Mouse (Mus musculus): ENCODE results near the gene Ahcyl1. TPM values are rescaled to one million over a fixed set of nuclear protein-coding genes. Genes with fewer than 3 reads are reported as not detected.

Ahcyl1 gene
- polyA plus RNA-seq, 1 experiment: 48.2 TPM

GRCm38 (mm10) chr3:107670500-107670899, 25.9 kb downstream of the Ahcyl1 start:
- Histone ChIP-seq H3K36me3 (ENCODE audit: control insufficient read depth, insufficient read depth, low read length) (peaks cover 9% of the 10 kb centered on the region), H3K27me3 (ENCODE audit: control insufficient read depth, insufficient read depth, low read length) (no peaks in the 10 kb centered on the region), H3K4me1 (ENCODE audit: control insufficient read depth, insufficient read depth, low read length) (no peaks in the 10 kb centered on the region), H3K27ac (ENCODE audit: control insufficient read depth, insufficient read depth, low read depth, low read length) (no peak overlapping the region), H3K4me3 (ENCODE audit: control insufficient read depth, low read depth, low read length) (no peak overlapping the region)
- TF ChIP-seq POLR2A (IDR thresholded peaks at IDR 0.05; ENCODE audit: control insufficient read depth, low read depth, low read length): no peak
- TF ChIP-seq CTCF (IDR thresholded peaks at IDR 0.05; ENCODE audit: control insufficient read depth, insufficient read depth, insufficient replicate concordance, low read depth, low read length): no peak

- Histone ChIP-seq H3K4me1 (ENCODE audit: control insufficient read depth, insufficient read depth, low read length) (no peaks in the 10 kb centered on the region), H3K27ac (ENCODE audit: control insufficient read depth, insufficient read depth, low read depth, low read length) (no peak overlapping the region), H3K4me3 (ENCODE audit: control insufficient read depth, low read depth, low read length) (no peak overlapping the region), H3K27me3 (ENCODE audit: control insufficient read depth, insufficient read depth, low read length) (no peaks in the 10 kb centered on the region), H3K36me3 (ENCODE audit: control insufficient read depth, insufficient read depth, low read length) (peaks cover 9% of the 10 kb centered on the region)
- TF ChIP-seq POLR2A (IDR thresholded peaks at IDR 0.05; ENCODE audit: control insufficient read depth, low read depth, low read length): no peak
- no peak for TF ChIP-seq CTCF (IDR thresholded peaks at IDR 0.05; ENCODE audit: control insufficient read depth, insufficient read depth, insufficient replicate concordance, low read depth, low read length)
Measured at GRCm38 (mm10) chr3:107668786-107669185, 27.6 kb downstream of the Ahcyl1 start.

- Histone ChIP-seq H3K4me3 (ENCODE audit: control insufficient read depth, low read depth, low read length) (no peak overlapping the region), H3K4me1 (ENCODE audit: control insufficient read depth, insufficient read depth, low read length) (no peaks in the 10 kb centered on the region), H3K36me3 (ENCODE audit: control insufficient read depth, insufficient read depth, low read length) (peaks cover 9% of the 10 kb centered on the region), H3K27me3 (ENCODE audit: control insufficient read depth, insufficient read depth, low read length) (no peaks in the 10 kb centered on the region), H3K27ac (ENCODE audit: control insufficient read depth, insufficient read depth, low read depth, low read length) (no peak overlapping the region)
- no peak for TF ChIP-seq CTCF (IDR thresholded peaks at IDR 0.05; ENCODE audit: control insufficient read depth, insufficient read depth, insufficient replicate concordance, low read depth, low read length)
- no peak for TF ChIP-seq POLR2A (IDR thresholded peaks at IDR 0.05; ENCODE audit: control insufficient read depth, low read depth, low read length)
Measured at GRCm38 (mm10) chr3:107667426-107667825, 28.9 kb downstream of the Ahcyl1 start.

GRCm38 (mm10) chr3:107664641-107665040, 31.7 kb downstream of the Ahcyl1 start:
- Histone ChIP-seq H3K36me3 (ENCODE audit: control insufficient read depth, insufficient read depth, low read length) (peaks cover 8% of the 10 kb centered on the region), H3K4me1 (ENCODE audit: control insufficient read depth, insufficient read depth, low read length) (no peaks in the 10 kb centered on the region), H3K27me3 (ENCODE audit: control insufficient read depth, insufficient read depth, low read length) (no peaks in the 10 kb centered on the region), H3K4me3 (ENCODE audit: control insufficient read depth, low read depth, low read length) (no peak overlapping the region), H3K27ac (ENCODE audit: control insufficient read depth, insufficient read depth, low read depth, low read length) (no peak overlapping the region)
- TF ChIP-seq POLR2A (IDR thresholded peaks at IDR 0.05; ENCODE audit: control insufficient read depth, low read depth, low read length) (no peak), CTCF (IDR thresholded peaks at IDR 0.05; ENCODE audit: control insufficient read depth, insufficient read depth, insufficient replicate concordance, low read depth, low read length) (no peak)

GRCm38 (mm10) chr3:107659000-107659399, 37.4 kb downstream of the Ahcyl1 start:
- Histone ChIP-seq H3K4me3 (ENCODE audit: control insufficient read depth, low read depth, low read length) (no peak overlapping the region), H3K27me3 (ENCODE audit: control insufficient read depth, insufficient read depth, low read length) (no peaks in the 10 kb centered on the region), H3K36me3 (ENCODE audit: control insufficient read depth, insufficient read depth, low read length) (no peaks in the 10 kb centered on the region), H3K4me1 (ENCODE audit: control insufficient read depth, insufficient read depth, low read length) (no peaks in the 10 kb centered on the region), H3K27ac (ENCODE audit: control insufficient read depth, insufficient read depth, low read depth, low read length) (no peak overlapping the region)
- TF ChIP-seq POLR2A (IDR thresholded peaks at IDR 0.05; ENCODE audit: control insufficient read depth, low read depth, low read length) (no peak), CTCF (IDR thresholded peaks at IDR 0.05; ENCODE audit: control insufficient read depth, insufficient read depth, insufficient replicate concordance, low read depth, low read length) (no peak)

- TF ChIP-seq POLR2A (IDR thresholded peaks at IDR 0.05; ENCODE audit: control insufficient read depth, low read depth, low read length): no peak
- TF ChIP-seq CTCF (IDR thresholded peaks at IDR 0.05; ENCODE audit: control insufficient read depth, insufficient read depth, insufficient replicate concordance, low read depth, low read length): no peak
- Histone ChIP-seq H3K4me1 (ENCODE audit: control insufficient read depth, insufficient read depth, low read length) (no peaks in the 10 kb centered on the region), H3K27me3 (ENCODE audit: control insufficient read depth, insufficient read depth, low read length) (no peaks in the 10 kb centered on the region), H3K36me3 (ENCODE audit: control insufficient read depth, insufficient read depth, low read length) (no peaks in the 10 kb centered on the region), H3K4me3 (ENCODE audit: control insufficient read depth, low read depth, low read length) (no peak overlapping the region), H3K27ac (ENCODE audit: control insufficient read depth, insufficient read depth, low read depth, low read length) (no peak overlapping the region)
Measured at GRCm38 (mm10) chr3:107656888-107657287, 39.5 kb downstream of the Ahcyl1 start.

GRCm38 (mm10) chr3:107656151-107656550, 40.2 kb downstream of the Ahcyl1 start:
- TF ChIP-seq POLR2A (IDR thresholded peaks at IDR 0.05; ENCODE audit: control insufficient read depth, low read depth, low read length): no peak
- TF ChIP-seq CTCF (IDR thresholded peaks at IDR 0.05; ENCODE audit: control insufficient read depth, insufficient read depth, insufficient replicate concordance, low read depth, low read length): no peak
- Histone ChIP-seq H3K27me3 (ENCODE audit: control insufficient read depth, insufficient read depth, low read length) (no peaks in the 10 kb centered on the region), H3K4me1 (ENCODE audit: control insufficient read depth, insufficient read depth, low read length) (no peaks in the 10 kb centered on the region), H3K27ac (ENCODE audit: control insufficient read depth, insufficient read depth, low read depth, low read length) (no peak overlapping the region), H3K4me3 (ENCODE audit: control insufficient read depth, low read depth, low read length) (no peak overlapping the region), H3K36me3 (ENCODE audit: control insufficient read depth, insufficient read depth, low read length) (no peaks in the 10 kb centered on the region)

GRCm38 (mm10) chr3:107655491-107655890, 40.9 kb downstream of the Ahcyl1 start:
- Histone ChIP-seq H3K4me3 (ENCODE audit: control insufficient read depth, low read depth, low read length) (no peak overlapping the region), H3K27me3 (ENCODE audit: control insufficient read depth, insufficient read depth, low read length) (no peaks in the 10 kb centered on the region)
- TF ChIP-seq POLR2A (IDR thresholded peaks at IDR 0.05; ENCODE audit: control insufficient read depth, low read depth, low read length) (no peak), CTCF (IDR thresholded peaks at IDR 0.05; ENCODE audit: control insufficient read depth, insufficient read depth, insufficient replicate concordance, low read depth, low read length) (no peak)

More at GRCm38 (mm10) chr3:107655491-107655890, 40.9 kb downstream of the Ahcyl1 start:
- Histone ChIP-seq H3K4me1 (ENCODE audit: control insufficient read depth, insufficient read depth, low read length) (no peaks in the 10 kb centered on the region), H3K36me3 (ENCODE audit: control insufficient read depth, insufficient read depth, low read length) (no peaks in the 10 kb centered on the region), H3K27ac (ENCODE audit: control insufficient read depth, insufficient read depth, low read depth, low read length) (no peak overlapping the region)
